Mouse (Mus musculus): ENCODE measurements around the gene Map3k1. TPM values are rescaled to one million over a fixed set of nuclear protein-coding genes. Genes with fewer than 3 reads are reported as not detected.

Gene Map3k1
- polyA plus RNA-seq (2012; rRNA removed) (11.4 and 12.5 TPM in 2 replicates), polyA plus RNA-seq (2014; fragmentation: Nextera tagmentation; extraction: Ambion mirVana) (15.5 and 15.8 TPM in 2 replicates)

DNA sequence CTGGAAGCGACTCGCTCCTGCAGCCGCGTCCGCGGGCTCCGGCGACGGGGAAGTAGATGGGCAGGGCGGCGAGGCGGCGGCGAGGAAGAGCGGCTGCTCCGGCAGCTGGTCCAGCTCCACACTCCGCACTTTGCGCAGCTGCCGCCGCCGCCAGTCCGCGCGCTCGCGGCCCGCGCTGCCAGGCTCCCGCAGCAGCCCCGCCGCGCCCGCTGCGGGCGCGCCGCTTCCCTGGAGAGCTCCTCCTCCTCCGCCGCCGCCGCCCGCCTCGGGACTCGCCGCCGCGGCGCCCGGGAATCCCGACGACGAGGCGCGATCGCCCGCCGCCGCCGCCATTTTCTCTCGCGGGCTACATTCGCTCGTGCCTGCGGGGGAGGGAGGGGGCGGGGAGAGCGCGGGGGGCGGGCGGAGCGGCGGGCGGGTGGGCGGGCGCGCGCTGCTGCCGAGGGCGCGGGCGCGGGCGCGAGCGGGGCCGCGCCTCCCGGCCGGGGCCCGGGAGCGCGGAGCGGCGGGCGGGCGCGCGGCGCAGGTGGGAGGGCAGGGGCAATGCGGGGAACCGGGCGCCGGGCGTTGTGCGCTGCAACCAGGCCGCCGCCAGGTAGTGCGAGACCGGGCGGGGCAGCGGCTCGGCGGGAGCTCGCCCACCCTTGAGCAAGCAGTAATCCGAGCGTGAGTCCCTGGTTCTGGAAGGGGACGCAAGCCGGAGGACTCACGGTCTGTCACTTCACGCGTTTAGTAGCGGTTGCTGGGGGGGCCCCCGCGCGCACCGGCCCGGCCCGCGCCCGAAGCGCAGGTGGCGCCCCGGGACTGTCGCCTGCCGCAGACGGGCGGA is at the start of gene Map3k1:
Gene Map3k1, minus strand, starts transcription at position 357 of the 829 bp plus-strand sequence.
- H3K36me3 ChIP-seq (ENCODE audit: control insufficient read depth, insufficient read depth, low read length), result no peaks in the 10 kb centered on the region
- 0 out of 2 replicates have a peak, but pooled peaks have one; percentile 17 for TF ChIP-seq POLR2A (IDR thresholded peaks at IDR 0.05; ENCODE audit: borderline replicate concordance, extremely low read depth, insufficient read depth, insufficient read length)
- H3K9ac ChIP-seq (ENCODE audit: low read depth, low read length, severe bottlenecking), result peak within 1 kb of the TSS; percentile 90
- H3K27ac ChIP-seq (replicated peaks; ENCODE audit: low read depth, low read length), result peak within 1 kb of the TSS; percentile 95
- peak; percentile 82 for ATAC-seq (ENCODE audit: low FRiP score, low read depth)
- peaks cover 19% of the 10 kb centered on the region for H3K4me1 ChIP-seq (ENCODE audit: control insufficient read depth, insufficient read depth, low read length)
- H3K4me3 ChIP-seq (replicated peaks; ENCODE audit: low read length), result peak within 1 kb of the TSS; percentile 92
- H3K27me3 ChIP-seq (ENCODE audit: control insufficient read depth, insufficient read depth, low read length), result no peaks in the 10 kb centered on the region
- WGBS, result 0% methylated on average over 7 of the region's 136 CpGs
- no peaks in the 10 kb centered on the region for H3K9me3 ChIP-seq (ENCODE audit: control insufficient read depth, low read length)
- peak; percentile 62 for DNase-seq (ENCODE audit: low spot score)
- H3K4me2 ChIP-seq (replicated peaks; ENCODE audit: low read depth, low read length, severe bottlenecking), result peak within 1 kb of the TSS; percentile 94

DNA sequence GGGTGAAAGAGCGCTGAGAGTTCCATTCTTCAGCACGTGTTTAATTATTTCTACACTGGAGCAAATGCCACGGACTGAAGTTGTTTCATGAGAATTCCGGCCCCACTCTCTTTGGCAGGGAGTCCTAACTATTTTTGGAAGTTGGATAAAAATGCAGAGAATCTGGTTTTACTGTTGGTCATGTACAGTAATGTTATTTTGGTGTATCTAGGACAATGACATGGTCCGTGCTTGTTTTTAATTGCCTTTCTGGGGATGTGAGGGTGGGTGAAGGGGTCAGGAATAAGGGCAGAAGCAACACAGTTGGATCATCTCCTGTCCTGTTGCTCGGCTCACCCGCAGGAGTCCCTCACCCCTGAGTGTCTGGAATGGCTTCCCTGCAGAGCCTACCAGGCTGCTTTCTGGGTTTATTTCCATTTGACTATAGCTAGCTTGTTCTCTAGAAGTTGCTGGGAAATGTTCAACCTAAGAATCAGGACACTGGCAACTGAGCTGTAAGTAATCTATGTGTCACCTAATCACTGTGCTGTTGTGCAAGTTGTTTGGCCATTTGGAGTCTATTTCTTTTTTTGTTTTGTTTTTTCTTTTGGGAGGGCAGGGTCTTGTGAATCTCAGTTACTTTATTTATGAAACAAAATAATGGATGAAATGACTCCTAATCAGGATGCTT is 48.1 kb upstream of the Map3k1 start:
- ATAC-seq (ENCODE audit: low FRiP score, low read depth) (no peak), DNase-seq (ENCODE audit: low spot score) (peak; percentile 41)
- H3K27me3 ChIP-seq (ENCODE audit: control insufficient read depth, insufficient read depth, low read length), result no peaks in the 10 kb centered on the region
- H3K4me2 ChIP-seq (replicated peaks; ENCODE audit: low read depth, low read length, severe bottlenecking), result no peak overlapping the region
- no peak overlapping the region for H3K27ac ChIP-seq (replicated peaks; ENCODE audit: low read depth, low read length)
- 57% methylated on average over 7 of the region's 7 CpGs for WGBS
- H3K36me3 ChIP-seq (ENCODE audit: control insufficient read depth, insufficient read depth, low read length), result no peaks in the 10 kb centered on the region
- H3K9me3 ChIP-seq (ENCODE audit: control insufficient read depth, low read length), result no peaks in the 10 kb centered on the region
- H3K9ac ChIP-seq (ENCODE audit: low read depth, low read length, severe bottlenecking), result no peak overlapping the region
- 0 out of 2 replicates have a peak, but pooled peaks cover 5% of the 10 kb centered on the region for H3K4me1 ChIP-seq (ENCODE audit: control insufficient read depth, insufficient read depth, low read length)
- TF ChIP-seq POLR2A (IDR thresholded peaks at IDR 0.05; ENCODE audit: borderline replicate concordance, extremely low read depth, insufficient read depth, insufficient read length), result no peak
- no peak overlapping the region for H3K4me3 ChIP-seq (replicated peaks; ENCODE audit: low read length)

DNA sequence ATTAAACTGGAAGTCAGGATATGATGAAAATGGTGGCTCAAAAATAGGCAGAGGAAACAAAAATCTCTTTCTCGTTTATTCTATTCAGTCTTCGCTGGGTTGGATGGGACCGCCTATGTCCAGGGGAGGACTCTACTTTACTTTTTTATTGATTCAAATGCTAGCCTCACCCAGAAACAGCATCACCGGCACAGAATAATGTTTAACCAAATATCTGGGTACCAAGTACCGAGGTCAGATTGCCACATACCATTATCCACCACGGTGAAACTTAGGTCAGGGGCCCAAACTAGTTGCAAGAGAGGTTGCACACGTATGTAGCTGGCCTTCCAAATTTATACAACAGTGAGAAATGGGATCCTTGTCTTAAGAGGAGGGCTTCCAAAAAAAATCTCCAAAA is 47.4 kb upstream of the Map3k1 start:
- 86% methylated on average over 7 of the region's 7 CpGs for WGBS

DNA sequence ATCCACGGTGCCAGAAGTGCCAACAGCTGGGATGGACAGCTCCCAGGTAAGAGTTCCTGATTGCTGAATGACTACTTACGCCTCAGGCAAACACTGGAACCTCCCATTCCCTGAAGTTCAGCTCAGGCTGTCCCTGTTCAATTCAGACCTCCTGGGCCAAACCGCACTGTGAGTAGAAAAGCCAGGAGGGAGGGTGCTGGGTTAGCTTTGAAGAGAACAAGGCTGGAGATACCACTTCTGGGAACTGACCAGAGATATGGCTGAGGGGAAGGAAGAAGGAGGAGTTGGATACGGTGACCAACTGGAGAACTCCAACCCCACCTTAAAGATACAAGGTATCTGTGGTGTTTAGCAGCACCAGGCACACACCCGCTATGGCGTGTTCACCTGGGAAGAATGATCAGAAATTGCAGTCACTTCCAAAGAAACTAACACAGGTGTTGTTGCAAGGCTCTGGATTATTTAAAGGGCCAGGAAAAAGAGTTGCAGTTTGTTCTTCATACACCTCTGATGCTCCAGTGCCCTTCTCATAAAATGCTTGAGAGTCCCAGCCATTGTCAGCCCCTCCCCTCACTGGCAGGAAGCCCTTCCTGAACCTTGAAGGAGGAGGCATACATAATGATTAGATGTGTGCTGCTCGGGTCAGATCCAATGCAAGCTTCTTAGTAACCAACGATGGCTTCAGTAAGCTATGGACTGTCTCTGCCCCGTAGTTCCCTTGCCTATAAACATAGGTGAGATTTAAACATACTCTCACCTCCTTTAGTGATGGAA is 43.8 kb upstream of the Map3k1 start:
- DNase-seq (ENCODE audit: low spot score), result no peak
- H3K4me1 ChIP-seq (ENCODE audit: control insufficient read depth, insufficient read depth, low read length), result 0 out of 2 replicates have a peak, but pooled peaks cover 5% of the 10 kb centered on the region

More for the DNA sequence above, 47.4 kb upstream of the Map3k1 start:
- TF ChIP-seq POLR2A (IDR thresholded peaks at IDR 0.05; ENCODE audit: borderline replicate concordance, extremely low read depth, insufficient read depth, insufficient read length), result no peak
- 0 out of 2 replicates have a peak, but pooled peaks cover 5% of the 10 kb centered on the region for H3K4me1 ChIP-seq (ENCODE audit: control insufficient read depth, insufficient read depth, low read length)
- no peaks in the 10 kb centered on the region for H3K27me3 ChIP-seq (ENCODE audit: control insufficient read depth, insufficient read depth, low read length)
- H3K9me3 ChIP-seq (ENCODE audit: control insufficient read depth, low read length), result no peaks in the 10 kb centered on the region
- ATAC-seq (ENCODE audit: low FRiP score, low read depth) (no peak), DNase-seq (ENCODE audit: low spot score) (no peak)
- H3K27ac ChIP-seq (replicated peaks; ENCODE audit: low read depth, low read length), result no peak overlapping the region
- H3K4me3 ChIP-seq (replicated peaks; ENCODE audit: low read length), result no peak overlapping the region
- no peak overlapping the region for H3K9ac ChIP-seq (ENCODE audit: low read depth, low read length, severe bottlenecking)
- H3K36me3 ChIP-seq (ENCODE audit: control insufficient read depth, insufficient read depth, low read length), result no peaks in the 10 kb centered on the region
- H3K4me2 ChIP-seq (replicated peaks; ENCODE audit: low read depth, low read length, severe bottlenecking), result no peak overlapping the region

More for the DNA sequence above, 43.8 kb upstream of the Map3k1 start:
- Histone ChIP-seq H3K27ac (replicated peaks; ENCODE audit: low read depth, low read length) (no peak overlapping the region), H3K9me3 (ENCODE audit: control insufficient read depth, low read length) (no peaks in the 10 kb centered on the region), H3K27me3 (ENCODE audit: control insufficient read depth, insufficient read depth, low read length) (no peaks in the 10 kb centered on the region), H3K4me2 (replicated peaks; ENCODE audit: low read depth, low read length, severe bottlenecking) (no peak overlapping the region), H3K36me3 (ENCODE audit: control insufficient read depth, insufficient read depth, low read length) (no peaks in the 10 kb centered on the region), H3K4me3 (replicated peaks; ENCODE audit: low read length) (no peak overlapping the region), H3K9ac (ENCODE audit: low read depth, low read length, severe bottlenecking) (no peak overlapping the region)
- WGBS, result 81% methylated on average over 9 of the region's 9 CpGs
- TF ChIP-seq POLR2A (IDR thresholded peaks at IDR 0.05; ENCODE audit: borderline replicate concordance, extremely low read depth, insufficient read depth, insufficient read length), result no peak
- ATAC-seq (ENCODE audit: low FRiP score, low read depth), result no peak

Measured in limb, embryonic 14.5 days (tissue).